In genomic region chr15:86188746-86189470, GRCm38 (mm10) we compare ENCODE assay signal across 8 mouse cellular contexts. TPM values are rescaled to one million over a fixed set of nuclear protein-coding genes. Genes with fewer than 3 reads are reported as not detected.
DNase-seq lines count a peak whose midpoint lies in the region; ATAC-seq and TF ChIP-seq lines count a peak whose summit lies in the region.

No protein-coding gene starts in this region.

- no peaks in the 10 kb centered on the region for H3K27me3 ChIP-seq in neural tube, embryonic 12.5 days (replicated peaks)
- no peaks in the 10 kb centered on the region for H3K27me3 ChIP-seq in neural tube, embryonic 15.5 days (replicated peaks)
- no peaks in the 10 kb centered on the region for H3K27me3 ChIP-seq in cerebellum, adult 2 months (ENCODE audit: control insufficient read depth, insufficient read depth, low read length)
- peaks cover 22% of the 10 kb centered on the region for H3K27me3 ChIP-seq in heart, embryonic 10.5 days (ENCODE audit: insufficient read depth, poor library complexity, severe bottlenecking)
- no peaks in the 10 kb centered on the region for H3K27me3 ChIP-seq in kidney, embryonic 16.5 days (ENCODE audit: insufficient read depth, low read length)

- H3K9ac ChIP-seq in neural tube, embryonic 12.5 days: 0 out of 2 replicates have a peak overlapping the region, but pooled peaks have one; percentile 3
- H3K9ac ChIP-seq in neural tube, embryonic 15.5 days (replicated peaks): no peak overlapping the region
- peak overlapping the region; percentile 39; the same call in 1 of the 2 replicates for H3K9ac ChIP-seq in kidney, embryonic 16.5 days (replicated peaks; ENCODE audit: low read length)

- H3K4me2 ChIP-seq in neural tube, embryonic 12.5 days (replicated peaks): no peak overlapping the region
- H3K4me2 ChIP-seq in neural tube, embryonic 15.5 days: no peak overlapping the region
- no peak overlapping the region for H3K4me2 ChIP-seq in kidney, embryonic 16.5 days (replicated peaks; ENCODE audit: low read depth, low read length)

- ATAC-seq in neural tube, embryonic 12.5 days (ENCODE audit: low FRiP score, low read depth): no peak
- ATAC-seq in neural tube, embryonic 15.5 days (ENCODE audit: low FRiP score): no peak
- ATAC-seq in kidney, embryonic 16.5 days (ENCODE audit: low FRiP score, low TSS enrichment): peak; percentile 53

- peak; percentile 41; the same call in 1 of the 2 replicates for TF ChIP-seq POLR2A in cerebellum, adult 2 months (IDR thresholded peaks at IDR 0.05; ENCODE audit: borderline replicate concordance, insufficient read depth, low read length)

- H3K9me3 ChIP-seq in neural tube, embryonic 12.5 days: no peaks in the 10 kb centered on the region
- H3K9me3 ChIP-seq in neural tube, embryonic 15.5 days (replicated peaks): no peaks in the 10 kb centered on the region
- no peaks in the 10 kb centered on the region for H3K9me3 ChIP-seq in heart, embryonic 10.5 days
- H3K9me3 ChIP-seq in kidney, embryonic 16.5 days (ENCODE audit: low read length): no peaks in the 10 kb centered on the region

- H3K36me3 ChIP-seq in neural tube, embryonic 12.5 days: no peaks in the 10 kb centered on the region
- no peaks in the 10 kb centered on the region for H3K36me3 ChIP-seq in neural tube, embryonic 15.5 days
- H3K36me3 ChIP-seq in heart, embryonic 10.5 days: no peaks in the 10 kb centered on the region
- no peaks in the 10 kb centered on the region for H3K36me3 ChIP-seq in kidney, embryonic 16.5 days (ENCODE audit: insufficient read depth, low read length)

- no peak for TF ChIP-seq CTCF in cerebellum, adult 2 months (IDR thresholded peaks at IDR 0.05; ENCODE audit: borderline replicate concordance, insufficient read depth, low read depth, low read length)

- H3K4me1 ChIP-seq in neural tube, embryonic 12.5 days: peaks cover 34% of the 10 kb centered on the region
- H3K4me1 ChIP-seq in neural tube, embryonic 15.5 days: peaks cover 34% of the 10 kb centered on the region
- H3K4me1 ChIP-seq in cerebellum, adult 2 months (ENCODE audit: control insufficient read depth, insufficient read depth, low read length): peaks cover 32% of the 10 kb centered on the region
- H3K4me1 ChIP-seq in heart, embryonic 10.5 days: peaks cover 48% of the 10 kb centered on the region
- H3K4me1 ChIP-seq in kidney, embryonic 16.5 days (ENCODE audit: insufficient read depth, low read length): peaks cover 31% of the 10 kb centered on the region

- H3K27ac ChIP-seq in neural tube, embryonic 12.5 days: peak overlapping the region; percentile 42; the same call in 1 of the 2 replicates
- no peak overlapping the region for H3K27ac ChIP-seq in neural tube, embryonic 15.5 days (replicated peaks)
- peak overlapping the region; percentile 94 for H3K27ac ChIP-seq in cerebellum, adult 2 months (ENCODE audit: insufficient read depth, low read length)
- H3K27ac ChIP-seq in heart, embryonic 10.5 days: 0 out of 2 replicates have a peak overlapping the region, but pooled peaks have one; percentile 38
- peak overlapping the region; percentile 67; the same call in 1 of the 2 replicates for H3K27ac ChIP-seq in kidney, embryonic 16.5 days (ENCODE audit: low read length)

- WGBS in neural tube, embryonic 12.5 days: 51% methylated on average over 10 of the region's 10 CpGs
- 37% methylated on average over 10 of the region's 10 CpGs for WGBS in neural tube, embryonic 15.5 days
- 7% methylated on average over 10 of the region's 10 CpGs for WGBS in cerebellum, adult 2 months
- WGBS in heart, embryonic 10.5 days: 35% methylated on average over 10 of the region's 10 CpGs
- 30% methylated on average over 10 of the region's 10 CpGs for WGBS in kidney, embryonic 16.5 days

- H3K4me3 ChIP-seq in neural tube, embryonic 12.5 days: no peak overlapping the region
- no peak overlapping the region for H3K4me3 ChIP-seq in neural tube, embryonic 15.5 days (replicated peaks)
- H3K4me3 ChIP-seq in cerebellum, adult 2 months (replicated peaks; ENCODE audit: insufficient read depth, low read depth, low read length): peak overlapping the region; percentile 19
- H3K4me3 ChIP-seq in heart, embryonic 10.5 days: no peak overlapping the region
- H3K4me3 ChIP-seq in kidney, embryonic 16.5 days (ENCODE audit: low read length): no peak overlapping the region

- DNase-seq in cerebellum, adult 2 months: peak; percentile 87 to 94
- DNase-seq in heart, embryonic 10.5 days (ENCODE audit: low spot score): no peak
- peak; percentile 97 for DNase-seq in lung, postnatal 10 days
- DNase-seq in testis, postnatal 14 days (ENCODE audit: low spot score): peak; percentile 77
- DNase-seq in right cerebral cortex, postnatal 14 days: no peak

RNA-seq across cellular contexts. Expression of gene Cerk, which starts 3.0 kb away (rescaled TPM):
- 31.3 and 33.4 TPM in 2 replicates for polyA plus RNA-seq in neural tube, embryonic 12.5 days (2016; fragmentation: Nextera tagmentation; extraction: Ambion mirVana)
- polyA plus RNA-seq in neural tube, embryonic 15.5 days (2015; fragmentation: Nextera tagmentation; extraction: Ambion mirVana): 26.4 and 27.5 TPM in 2 replicates
- 152 and 159 TPM in 2 replicates for polyA plus RNA-seq in cerebellum, adult 2 months (2012; rRNA removed)
- 8.3 and 10.3 TPM in 2 replicates for polyA plus RNA-seq in heart, embryonic 10.5 days (2016; fragmentation: Nextera tagmentation; extraction: Ambion mirVana)
- polyA plus RNA-seq in kidney, embryonic 16.5 days (2015; fragmentation: Nextera tagmentation; extraction: Ambion mirVana): 13.6 and 13.7 TPM in 2 replicates

RNA-seq across cellular contexts. Expression of gene Tbc1d22a, which starts 25.4 kb away (rescaled TPM):
- 12.6 and 13.6 TPM in 2 replicates for polyA plus RNA-seq in neural tube, embryonic 12.5 days (2016; fragmentation: Nextera tagmentation; extraction: Ambion mirVana)
- 11.0 and 14.1 TPM in 2 replicates for polyA plus RNA-seq in neural tube, embryonic 15.5 days (2015; fragmentation: Nextera tagmentation; extraction: Ambion mirVana)
- 23.0 and 23.3 TPM in 2 replicates for polyA plus RNA-seq in cerebellum, adult 2 months (2012; rRNA removed)
- polyA plus RNA-seq in heart, embryonic 10.5 days (2016; fragmentation: Nextera tagmentation; extraction: Ambion mirVana): 9.5 and 11.6 TPM in 2 replicates
- 16.5 and 16.6 TPM in 2 replicates for polyA plus RNA-seq in kidney, embryonic 16.5 days (2015; fragmentation: Nextera tagmentation; extraction: Ambion mirVana)

Comparison
In these comparisons a context has a peak if more than half of its experiments do, and no peak if none do; other contexts are left out.
1. DNase-seq: peak in cerebellum, adult 2 months (2 of 2), lung, postnatal 10 days (single experiment) and testis, postnatal 14 days (single experiment); none in heart, embryonic 10.5 days (single experiment) and right cerebral cortex, postnatal 14 days (single experiment).